Mouse (Mus musculus): ENCODE measurements around the gene Mif.
A peak's percentile ranks its signal among the peaks of the same experiment; 100 is the strongest.

DNA sequence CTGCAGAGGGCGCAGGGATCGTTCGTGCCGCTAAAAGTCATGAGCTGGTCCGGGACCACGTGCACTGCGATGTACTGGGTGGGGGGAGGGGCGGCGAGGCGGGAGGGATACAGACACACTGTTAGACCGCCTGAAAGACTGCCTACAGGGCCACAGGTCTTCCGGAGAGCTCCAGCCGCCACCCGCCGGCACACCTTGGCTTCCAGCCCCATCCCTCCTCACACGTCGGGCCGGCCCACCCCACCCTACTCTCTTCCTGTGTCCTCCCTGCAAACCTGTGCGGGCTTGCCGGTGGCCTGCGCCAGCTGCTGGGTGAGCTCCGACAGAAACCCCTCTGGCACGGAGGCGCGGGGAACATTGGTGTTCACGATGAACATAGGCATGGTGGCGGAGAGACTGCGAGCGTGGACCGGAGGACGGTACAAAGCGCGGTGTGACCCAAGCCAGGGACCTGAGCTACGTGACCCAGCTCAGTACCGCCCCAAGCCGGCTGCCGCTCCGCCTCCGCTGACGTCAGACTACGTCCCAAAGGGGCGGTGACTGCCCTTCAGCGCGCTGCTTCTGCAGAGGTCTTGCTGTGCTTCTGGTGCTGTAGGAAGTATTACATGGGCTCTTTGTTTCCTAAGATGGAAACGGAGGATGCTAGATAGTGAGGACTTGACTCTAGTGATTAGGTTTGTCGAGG lies at the start of gene Mif:
- TF ChIP-seq CTCF (IDR thresholded peaks at IDR 0.05; ENCODE audit: control insufficient read depth, insufficient read depth, insufficient replicate concordance, low read depth, low read length) (0 out of 2 replicates have a peak, but pooled peaks have one; percentile 0), POLR2A (IDR thresholded peaks at IDR 0.05; ENCODE audit: control insufficient read depth, low read depth, low read length) (peak; percentile 89)
